Mouse (Mus musculus): Measurements from ENCODE around the gene Ppm1l.
A peak's percentile ranks its signal among the peaks of the same experiment; 100 is the strongest.

Ppm1l gene

DNA sequence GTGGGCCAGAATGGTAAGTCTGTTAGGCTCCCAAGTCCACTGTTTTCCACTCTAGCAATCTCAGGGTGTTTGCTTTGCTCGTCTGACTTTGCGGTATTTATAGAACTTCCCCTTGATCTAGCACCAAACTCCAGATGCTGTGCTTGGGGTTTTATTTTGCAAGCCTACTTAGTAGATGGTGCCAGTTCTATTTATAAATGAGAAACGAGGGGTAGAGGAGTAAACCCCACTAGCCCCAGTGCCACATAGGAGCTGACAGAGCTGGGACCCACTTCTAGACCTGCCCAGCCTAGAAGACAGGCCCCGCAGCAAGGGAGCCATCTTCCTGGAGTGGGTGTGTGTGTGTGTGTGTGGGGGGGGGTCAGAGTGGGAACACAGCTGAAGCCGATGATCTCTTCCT, 130.3 kb downstream of the Ppm1l start:
- DNase-seq: no peak

DNA sequence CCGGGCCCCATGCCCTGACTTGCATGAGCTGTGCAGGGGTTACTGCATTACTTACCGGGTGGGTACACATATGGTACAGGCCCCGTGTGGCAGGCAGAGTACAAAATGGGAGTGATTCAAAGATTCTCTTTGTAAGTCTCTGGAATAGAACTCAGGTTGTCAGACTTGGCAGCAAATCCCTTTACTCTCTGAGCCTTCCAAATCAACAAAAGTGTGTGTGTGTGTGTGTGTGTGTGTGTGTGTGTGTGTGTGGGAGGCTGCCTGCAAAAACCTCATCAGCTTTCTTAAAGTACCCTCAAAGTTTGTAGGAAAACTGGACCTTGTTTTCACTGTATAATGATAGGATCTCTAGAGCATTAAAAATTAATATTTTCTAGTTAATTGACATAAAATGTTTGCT, 132.4 kb downstream of the Ppm1l start:
- DNase-seq: no peak

DNA sequence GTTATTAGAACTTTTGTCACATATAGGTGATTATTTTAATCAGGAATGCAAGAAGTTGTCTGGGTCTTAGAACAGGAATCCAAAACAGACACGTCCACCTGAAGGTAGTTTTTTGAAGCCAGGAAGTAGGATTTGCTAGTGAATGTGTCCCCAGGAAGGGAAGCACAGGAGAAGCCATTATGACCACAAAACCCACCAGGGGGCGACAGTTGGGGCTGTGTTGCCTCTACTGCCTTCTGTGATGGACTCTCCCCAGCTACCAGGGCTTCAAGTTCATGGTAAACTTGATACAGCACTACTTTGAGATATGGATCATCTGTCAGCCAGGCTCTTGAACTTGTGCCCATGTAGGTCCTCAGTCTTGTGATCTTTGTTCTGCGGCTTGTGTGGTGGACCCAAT, 137.7 kb downstream of the Ppm1l start:
- peak; percentile 57 for DNase-seq

DNA sequence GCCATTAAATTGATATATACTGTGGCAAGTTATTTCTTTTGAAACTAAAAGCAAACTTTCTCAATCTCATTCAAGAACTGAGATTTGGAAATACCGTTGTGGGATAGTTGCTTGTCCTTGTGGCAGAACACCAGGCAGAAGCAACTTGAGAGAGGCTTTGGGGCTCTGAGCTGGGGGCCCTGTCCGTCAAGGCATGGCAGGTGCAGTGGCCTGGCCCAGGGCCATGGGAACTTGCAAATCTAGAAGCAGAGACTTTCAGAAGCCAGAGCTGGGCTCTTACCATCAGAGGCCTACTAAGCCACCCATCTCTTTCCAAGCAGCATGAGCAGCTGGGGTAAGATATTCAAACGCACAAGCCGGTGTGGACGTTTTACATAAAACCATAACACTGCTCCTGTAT, 139.4 kb downstream of the Ppm1l start:
- no peak for DNase-seq

DNA sequence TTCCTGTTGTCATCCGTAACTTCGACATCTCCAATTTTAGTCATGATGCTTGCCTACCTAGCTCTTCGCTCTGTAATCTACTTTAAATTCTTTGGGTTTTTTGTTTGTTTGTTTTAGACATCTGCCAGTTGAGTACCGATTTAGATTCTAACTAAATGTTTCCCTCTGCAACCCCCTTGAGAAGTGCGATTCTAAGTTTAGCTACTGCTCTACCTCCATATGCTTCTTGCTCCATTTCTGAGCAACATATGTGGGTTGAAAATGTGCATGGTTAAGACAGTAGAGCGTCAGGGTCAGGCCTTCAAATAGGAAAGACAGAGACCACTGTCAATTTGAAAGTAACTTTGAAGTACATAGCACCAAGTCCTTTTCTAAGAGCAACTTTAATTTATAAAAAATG, 142.1 kb downstream of the Ppm1l start:
- no peak for DNase-seq

DNA sequence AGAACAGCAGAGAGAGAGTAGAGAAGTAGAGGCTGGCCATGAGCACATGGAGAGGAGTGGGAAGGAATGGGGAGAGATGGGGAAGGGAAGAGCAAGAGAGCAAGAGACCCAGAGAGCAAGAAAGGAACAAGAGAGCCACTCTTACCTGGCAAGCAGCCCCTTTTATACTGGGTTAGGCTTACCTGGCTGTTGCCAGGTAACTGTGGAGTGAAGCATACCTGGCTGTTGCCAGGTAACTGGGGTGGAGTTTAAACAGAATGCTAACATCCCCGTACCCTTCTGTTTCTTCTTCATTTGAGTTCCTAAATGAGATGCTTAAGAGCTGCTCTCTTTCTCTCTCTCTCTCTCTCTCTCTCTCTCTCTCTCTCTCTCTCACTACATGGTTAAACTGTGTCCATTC, 145.3 kb downstream of the Ppm1l start:
- no peak for DNase-seq

DNA sequence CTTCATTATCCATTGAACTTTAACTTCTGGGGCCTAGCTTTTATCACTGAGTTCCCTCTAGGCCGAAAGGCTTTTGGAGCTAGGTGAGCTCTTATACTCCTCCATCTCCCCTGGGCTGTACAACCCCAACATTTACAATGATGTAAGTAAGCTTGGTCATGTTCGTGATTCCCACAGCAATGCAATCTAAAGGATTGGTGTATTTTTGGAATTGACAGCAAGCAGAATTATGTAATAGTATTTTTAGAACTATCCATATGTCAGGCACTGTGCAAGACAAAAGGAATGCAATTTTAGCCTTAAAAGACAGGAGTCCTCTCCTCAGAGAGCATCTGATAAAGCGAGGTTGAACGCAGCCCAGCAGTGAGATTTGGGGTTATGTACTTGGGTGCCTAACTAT, 149.1 kb downstream of the Ppm1l start:
- DNase-seq: no peak

DNA sequence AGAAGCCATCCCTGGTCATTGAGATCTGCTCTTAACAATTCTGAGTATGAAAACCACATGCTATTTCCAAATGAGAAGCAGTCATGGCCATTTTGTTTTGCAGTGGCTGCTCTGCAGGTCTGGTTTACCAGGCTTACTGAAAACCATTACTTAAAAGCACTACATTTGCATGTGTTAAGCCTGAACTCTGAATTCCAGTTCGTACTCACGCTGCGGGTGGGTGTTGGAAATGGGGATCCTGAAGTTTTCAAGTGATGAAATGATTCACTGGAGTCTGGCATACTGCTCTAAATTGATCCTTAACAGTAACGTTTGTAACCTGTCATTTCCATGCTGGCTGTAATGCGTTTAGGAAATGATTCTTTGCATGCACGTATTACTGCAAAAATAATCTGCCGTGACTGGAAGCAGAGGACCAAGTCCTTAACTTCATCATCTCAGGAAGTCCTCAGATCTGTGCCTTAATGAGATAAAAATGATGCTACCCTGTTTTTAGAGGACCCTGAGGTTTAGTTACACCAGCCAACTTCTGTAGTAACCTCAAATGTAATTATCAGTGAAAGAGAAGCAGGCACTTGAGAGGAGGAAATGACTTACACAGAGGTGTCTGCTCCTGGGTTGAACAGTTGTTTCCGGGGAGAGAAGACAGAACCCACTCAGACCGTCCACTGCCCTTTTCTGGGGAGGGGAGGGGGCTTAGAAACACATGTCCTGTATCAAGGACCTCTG, 151.8 kb downstream of the Ppm1l start:
- DNase-seq: no peak

DNA sequence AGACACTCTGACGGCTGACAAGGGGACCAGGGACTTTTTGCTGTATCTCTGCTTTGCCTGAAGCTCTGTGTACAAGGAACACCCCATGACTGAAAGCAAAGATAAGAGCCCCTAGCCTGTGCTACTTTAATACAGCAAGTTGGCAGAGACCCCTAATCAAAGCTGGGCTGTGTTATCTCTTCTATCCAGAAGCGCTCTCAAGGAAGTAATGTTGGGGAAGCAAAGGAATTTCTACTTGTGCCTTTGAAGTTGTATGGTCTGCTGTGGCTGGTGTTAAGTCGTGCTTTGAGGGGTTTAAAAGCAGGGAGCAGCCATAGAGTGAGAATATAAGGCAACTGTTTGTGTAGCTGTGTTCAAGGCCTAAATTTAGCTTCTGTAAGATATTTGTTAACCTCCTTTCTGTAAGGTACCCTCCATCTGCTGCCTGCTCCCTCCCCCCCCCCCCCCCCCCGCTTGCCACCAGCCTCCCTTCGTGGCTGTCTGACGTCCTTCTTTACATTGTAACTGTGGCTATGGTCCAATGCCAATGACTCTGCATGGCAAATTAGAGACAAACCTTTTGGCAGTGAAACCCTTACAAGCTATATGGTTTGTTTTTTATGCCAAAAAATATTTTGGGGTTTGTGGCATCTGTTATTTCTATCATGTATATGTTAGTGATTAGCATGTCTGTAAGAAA, 152.9 kb downstream of the Ppm1l start:
- no peak for DNase-seq

DNA sequence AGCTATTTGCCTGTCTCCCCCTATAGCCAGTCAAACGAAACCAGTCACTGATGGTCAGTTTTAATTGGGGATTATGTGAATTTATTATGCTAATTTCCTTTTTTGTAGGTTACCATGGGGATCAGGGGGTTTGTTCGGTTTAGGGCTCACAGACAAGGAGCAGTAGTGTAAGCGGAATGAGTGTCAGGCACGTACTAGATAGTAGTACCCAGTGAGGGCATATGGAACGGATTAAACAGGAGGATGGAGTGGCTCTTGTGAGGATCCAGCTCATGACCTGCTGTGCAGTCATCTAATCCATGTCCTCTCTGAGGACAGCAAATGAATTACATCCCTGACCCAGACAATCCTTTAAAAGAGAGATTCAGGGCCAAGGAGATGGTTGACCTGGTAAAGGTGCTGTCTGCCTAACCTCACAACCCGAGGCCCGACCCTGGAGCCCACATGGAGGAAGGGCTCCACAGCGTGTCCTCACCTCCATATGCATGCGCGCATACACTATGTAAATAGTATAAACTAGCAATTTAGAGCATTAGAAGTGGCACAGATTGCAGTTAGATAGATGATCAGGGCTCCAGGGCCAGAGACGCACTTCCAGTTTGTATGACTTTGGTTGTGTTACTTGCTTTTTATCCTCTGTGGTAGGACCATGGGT, 153.6 kb downstream of the Ppm1l start:
- DNase-seq: no peak

DNA sequence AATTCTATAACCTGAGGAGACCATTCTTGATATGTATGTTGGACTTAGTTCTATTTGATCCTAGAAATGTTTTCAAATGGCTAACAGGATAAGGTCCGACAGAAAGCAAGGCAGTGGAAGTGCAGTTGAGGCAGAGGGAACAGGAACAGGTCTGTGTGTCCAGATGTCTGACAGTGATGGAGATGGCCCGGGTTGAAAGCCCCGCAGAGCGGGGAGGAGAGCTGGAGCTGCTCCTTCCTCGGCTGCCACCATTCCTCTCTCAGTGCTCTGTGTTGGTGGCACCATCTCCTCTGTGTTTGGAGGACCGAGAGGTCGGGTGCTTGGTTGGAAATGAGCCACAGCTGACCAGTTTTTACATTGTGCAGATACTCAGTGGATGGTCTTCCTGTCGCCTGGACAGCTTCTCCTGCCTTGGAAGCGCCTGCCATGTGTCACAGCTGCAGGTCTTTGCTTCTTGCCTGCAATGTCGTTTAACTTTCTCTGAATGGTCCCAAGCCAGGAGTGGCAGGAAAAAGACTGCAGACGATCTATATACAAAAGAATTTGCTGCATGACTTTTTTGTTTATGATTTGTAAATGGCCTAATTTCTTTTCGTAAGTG, 159.3 kb downstream of the Ppm1l start:
- DNase-seq: no peak

DNA sequence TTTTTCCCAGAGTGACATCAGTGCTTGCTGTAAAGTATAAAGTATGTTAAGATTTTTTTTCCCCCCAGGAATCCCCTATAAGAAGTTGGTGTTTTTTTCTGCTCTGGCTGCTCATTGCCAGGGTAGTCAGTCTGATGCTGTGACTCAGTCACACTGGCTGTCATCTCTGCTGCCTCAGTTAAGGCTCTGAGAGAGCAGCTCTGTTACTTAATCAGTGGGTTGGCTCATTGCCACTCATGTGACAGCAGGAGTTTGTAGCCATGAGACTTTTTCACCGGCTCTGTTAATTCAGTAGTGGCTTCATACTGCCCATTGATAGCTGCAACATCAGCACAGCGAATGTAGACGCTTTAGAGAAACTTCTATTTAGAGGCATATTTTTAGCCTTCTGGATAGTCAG, 163.3 kb downstream of the Ppm1l start:
- DNase-seq: no peak

DNA sequence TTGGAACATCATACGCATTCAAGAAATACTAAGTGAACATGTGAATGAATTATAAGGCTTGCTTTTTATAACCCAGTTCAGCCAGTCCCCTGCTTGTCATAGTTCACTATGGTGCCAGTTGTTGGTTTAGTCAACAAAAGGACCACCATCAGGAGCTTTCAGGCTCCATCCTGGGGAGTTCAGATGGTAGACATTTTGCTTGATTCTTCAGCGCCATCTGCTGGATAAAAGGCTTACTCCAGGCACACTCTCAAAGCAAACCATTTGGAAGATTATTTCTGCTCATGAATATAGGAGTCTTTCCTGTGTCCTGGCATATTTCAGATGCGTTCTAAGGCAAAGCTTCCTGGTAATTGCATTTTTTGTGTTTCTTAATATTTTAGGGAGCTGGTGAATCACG, 165.2 kb downstream of the Ppm1l start:
- peak; percentile 74 for DNase-seq

DNA sequence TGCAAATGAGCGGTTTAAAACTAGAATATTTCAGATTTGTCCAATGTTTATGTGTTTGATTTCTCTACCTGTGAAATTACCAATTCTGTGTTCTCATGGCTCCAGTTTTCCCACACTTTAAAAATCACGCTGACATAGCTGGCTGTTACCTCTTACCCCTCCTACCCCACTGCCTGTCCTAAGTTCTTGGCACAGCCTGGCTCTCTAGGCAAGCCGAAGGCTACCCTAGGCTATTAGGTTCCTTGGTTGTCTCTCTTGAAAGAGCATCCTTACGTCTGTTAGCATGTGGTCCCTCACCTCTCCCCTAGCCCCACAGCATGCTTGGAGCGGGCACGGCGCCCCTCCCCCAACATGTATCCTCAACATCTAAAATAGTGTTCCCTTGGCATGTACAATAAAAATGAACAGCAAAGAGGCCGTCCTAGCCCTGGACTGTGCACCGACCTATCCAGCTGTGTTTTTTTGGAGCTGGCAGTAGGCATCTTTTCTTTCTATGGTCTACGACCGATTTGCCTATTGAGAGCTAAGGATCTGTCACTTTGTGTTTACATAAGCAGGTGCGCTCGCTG, 167.4 kb downstream of the Ppm1l start:
- no peak for DNase-seq

DNA sequence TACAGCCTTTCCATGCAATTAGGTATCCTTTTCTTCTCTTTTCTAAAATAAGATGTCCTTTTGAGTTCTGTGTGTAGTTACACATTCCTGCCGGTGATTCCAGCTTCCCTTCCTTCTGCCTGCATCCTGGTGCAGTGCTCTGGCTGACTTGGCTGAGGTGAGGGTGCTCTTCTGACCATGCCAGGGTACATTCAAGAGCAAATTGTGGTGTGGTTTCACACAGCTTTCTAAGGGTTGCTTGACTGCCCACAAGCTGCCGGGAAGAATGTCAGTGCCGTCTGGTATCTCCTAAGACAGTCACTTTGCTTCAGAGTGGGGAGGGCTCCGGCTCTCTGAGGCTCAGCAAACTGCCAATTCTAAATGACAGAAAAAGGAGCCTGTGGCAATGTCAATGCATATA, 167.9 kb downstream of the Ppm1l start:
- no peak for DNase-seq

DNA sequence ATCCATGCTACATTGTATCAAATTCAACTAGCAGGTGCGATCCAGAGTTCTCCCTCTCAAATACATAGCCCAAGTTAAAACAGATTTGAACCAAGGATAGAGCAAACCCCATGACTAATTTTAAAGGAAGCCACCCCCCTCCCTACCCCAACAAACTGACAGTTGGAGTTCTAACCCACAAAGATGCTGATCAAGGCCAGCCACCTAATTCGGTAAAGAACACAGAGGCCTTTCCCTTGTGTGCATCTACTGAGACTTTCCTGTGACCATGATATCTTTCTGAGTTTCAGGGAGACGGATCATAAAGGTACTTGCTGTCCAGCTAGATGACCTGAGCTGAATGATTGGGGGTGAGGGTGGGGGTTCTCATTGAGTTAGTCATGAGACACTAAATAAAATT, 168.7 kb downstream of the Ppm1l start:
- no peak for DNase-seq

DNA sequence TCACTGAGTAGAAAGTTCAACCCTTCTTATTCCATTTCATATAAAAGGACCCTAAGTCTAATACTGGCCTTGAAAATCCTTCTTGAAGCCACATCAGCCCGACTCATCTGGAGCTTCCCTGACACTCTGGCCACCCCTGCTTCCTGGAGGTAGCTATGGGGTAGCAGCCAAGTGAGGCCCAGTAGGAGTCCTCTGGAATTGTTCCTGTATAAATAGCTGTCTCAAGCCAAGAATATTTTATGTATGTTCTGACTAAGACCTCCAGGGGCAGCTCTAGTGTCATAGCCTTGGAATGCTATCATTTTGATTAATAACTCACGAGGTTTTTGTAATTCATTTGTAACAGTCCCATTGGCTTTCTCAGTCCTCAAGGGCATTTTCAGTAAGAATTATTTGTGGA, 169.1 kb downstream of the Ppm1l start:
- no peak for DNase-seq

DNA sequence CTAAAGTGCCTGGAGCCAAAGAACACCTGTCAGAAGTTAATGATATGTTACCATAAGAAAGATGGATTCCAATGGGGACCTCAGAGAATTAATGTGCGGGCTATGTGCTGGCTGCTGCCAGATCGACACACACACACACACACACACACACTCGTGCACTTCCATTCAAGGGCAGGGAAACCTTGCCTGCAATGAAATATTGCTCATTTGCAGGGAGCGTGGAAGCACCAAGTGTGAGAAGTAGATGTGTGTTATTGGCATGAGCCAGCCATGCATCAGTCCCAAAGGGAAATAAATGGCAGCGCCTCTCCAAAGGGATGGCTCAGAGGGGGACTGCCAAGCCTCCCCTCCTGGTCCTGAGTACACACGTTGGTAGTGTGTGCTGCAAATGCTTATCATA, 170.8 kb downstream of the Ppm1l start:
- DNase-seq: no peak

DNA sequence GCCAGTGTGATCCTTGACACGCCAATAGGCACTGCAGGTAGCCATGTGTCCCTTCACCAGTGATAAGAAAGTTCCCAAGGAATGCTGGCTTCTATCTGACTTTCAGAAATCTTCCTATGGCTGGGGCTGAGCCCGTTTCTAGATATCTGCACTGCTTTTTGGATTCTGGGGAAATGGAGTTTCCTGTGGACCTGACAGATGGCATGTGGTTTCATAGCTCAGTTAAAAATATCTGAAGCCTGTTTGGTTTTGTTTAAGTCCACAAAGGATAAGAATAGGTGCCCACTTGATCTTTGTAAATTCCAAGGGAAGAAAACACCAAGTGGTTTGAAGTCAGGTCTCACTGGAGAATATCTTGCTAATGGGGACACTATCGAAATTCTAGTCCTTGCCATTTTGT, 173.0 kb downstream of the Ppm1l start:
- no peak for DNase-seq

DNA sequence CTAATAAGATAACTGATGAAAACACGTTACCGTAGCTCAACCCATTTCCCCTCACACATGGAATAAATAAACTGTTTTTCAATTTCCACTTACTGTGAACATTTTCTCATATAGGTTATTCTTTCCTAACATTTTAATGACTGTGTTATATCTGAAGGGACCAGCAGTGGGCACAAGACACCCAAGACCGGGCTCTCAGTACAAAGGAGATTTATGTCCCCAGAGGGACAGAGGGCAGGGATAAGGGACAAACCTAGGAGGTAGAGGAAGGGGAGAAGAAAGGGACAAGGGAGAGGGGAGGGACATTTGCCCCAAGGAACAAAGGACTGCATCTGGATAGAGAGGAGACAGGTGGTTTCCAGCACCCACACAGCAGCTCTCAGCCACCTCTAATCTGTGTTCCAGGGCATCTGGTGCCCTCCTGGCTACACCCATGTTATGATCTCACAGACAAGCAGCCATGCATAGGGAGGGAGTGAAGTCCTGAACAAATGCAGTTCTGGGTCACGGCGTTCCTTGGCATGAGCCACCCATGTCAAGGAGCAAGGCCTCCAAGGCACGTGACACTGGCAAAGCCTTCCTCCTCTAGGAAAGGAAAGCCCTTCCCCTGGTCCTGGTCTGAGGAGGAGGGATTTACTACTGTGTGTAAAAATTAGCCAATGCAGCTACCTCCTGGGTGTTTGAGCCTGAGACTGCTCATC, 174.5 kb downstream of the Ppm1l start:
- DNase-seq: no peak

DNA sequence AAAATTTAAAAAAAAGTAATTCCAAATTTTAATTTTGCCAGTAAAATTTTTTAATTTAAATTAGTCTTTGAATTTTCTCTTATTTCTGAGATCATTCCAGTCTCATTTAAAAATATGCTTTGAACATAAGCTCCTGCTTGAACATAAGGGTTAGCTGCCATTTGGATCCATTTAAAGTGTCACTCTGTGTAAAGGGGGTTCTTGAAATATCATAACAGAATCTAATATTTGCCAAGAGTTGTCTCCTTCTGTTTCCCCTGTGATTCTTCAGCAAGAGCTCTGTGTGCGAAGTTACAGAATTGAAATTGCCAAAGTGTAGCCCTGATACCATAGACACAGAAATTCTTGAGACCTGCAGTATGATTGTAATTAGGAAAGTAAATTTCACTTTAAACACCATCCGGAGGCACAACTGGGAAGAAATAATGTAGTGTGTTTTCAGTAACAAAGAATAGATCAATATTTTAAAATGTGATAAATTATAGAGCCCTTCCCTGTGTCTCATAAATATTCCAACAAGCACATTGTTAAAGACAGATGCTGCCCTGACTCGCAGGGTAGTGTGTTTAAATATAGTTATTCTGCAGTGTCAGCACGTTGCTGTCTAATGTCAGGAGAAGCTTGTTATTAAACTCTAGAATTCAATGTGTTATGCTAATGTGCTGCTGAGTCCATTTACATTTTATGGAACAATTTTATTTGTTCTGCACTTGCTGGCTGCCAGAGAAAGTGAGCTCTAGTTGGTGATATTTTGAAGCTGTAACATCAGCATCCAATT, 177.8 kb downstream of the Ppm1l start:
- no peak for DNase-seq

DNA sequence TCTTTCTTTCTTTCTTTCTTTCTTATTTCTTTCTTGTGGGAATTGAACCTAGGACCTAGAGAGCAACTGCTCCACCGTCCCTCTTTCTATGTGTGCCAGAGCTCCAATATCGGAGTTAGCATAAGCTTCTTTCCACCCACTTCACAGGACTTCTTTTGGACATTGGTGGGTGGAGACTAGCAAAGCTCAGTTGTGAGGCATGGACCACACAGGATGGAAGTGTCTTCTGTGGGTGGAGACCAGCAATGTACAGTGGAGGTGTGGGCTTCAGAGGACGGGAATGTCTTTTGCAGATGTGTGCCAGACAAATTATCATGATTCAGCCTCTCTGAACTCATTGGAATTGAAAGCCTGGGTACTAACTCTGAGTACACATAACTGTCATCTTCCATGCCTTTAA, 180.5 kb downstream of the Ppm1l start:
- no peak for DNase-seq
